Mouse (Mus musculus) thymus, adult 2 months (tissue): ENCODE measurements around the gene Oxct2b.

ENCODE experiments used
- CTCF ChIP-seq: fragments of 200-500 bp; IDR thresholded peaks from 2 replicates; pipeline ENCODE4 v1.5.1; 2012; ENCODE audit warnings: mild to moderate bottlenecking, control low read depth, low read length, moderate library complexity, borderline replicate concordance; ENCODE audit not compliant: control insufficient read depth, poor library complexity, insufficient read depth; ENCODE audit errors: extremely low read depth
- POLR2A ChIP-seq: fragments of 200-500 bp; IDR thresholded peaks from 2 replicates; pipeline ENCODE4 v1.6.1; 2012; ENCODE audit warnings: mild to moderate bottlenecking, low read length, control low read depth, moderate library complexity; ENCODE audit not compliant: control insufficient read depth, poor library complexity, insufficient read depth; ENCODE audit errors: extremely low read depth

DNA sequence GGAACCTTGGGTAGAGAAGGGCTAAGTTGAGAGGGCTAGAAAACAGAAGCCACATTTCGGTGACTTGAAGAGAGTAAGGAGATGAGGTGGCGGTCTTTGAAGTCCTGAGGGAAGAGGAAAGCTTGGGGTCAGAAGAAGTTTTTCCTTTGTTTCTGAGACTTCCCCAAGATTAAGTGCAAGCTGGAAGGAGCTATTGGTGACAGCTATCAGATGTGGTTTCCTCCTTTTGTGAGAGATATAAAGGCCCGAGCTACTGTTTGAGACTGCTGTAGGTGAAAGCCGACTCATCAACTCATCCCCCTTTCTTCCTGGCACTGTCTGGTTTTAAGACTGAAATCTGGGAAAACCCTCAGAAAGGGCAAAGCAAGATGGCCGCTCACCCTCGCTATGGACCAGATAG lies 47.4 kb upstream of the Oxct2b start:
- TF ChIP-seq POLR2A (no peak), CTCF (no peak)
